Mouse (Mus musculus): ENCODE measurements around the gene Car4.

Car4 gene

DNA sequence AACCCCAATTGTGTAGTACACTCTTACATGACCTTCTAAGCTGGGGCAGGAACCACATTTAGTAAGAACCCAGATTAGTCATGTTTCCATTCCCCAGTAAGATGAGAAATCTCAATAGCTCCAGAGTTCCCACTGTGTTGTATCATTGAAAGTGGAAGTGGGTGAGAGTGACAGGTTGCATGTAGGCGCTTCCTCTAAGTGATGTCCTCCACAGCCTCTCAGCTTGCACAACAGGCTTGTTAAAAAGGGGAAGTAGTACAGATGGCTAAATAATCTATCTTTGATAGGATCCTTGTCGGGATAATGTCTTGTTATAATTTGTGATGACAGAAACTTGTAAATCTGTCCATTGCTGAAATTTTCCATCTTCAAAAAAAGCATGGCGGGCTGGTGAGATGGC, 46.0 kb downstream of the Car4 start:
- DNase-seq (ENCODE audit: low read depth, low spot score): peak; percentile 75

DNA sequence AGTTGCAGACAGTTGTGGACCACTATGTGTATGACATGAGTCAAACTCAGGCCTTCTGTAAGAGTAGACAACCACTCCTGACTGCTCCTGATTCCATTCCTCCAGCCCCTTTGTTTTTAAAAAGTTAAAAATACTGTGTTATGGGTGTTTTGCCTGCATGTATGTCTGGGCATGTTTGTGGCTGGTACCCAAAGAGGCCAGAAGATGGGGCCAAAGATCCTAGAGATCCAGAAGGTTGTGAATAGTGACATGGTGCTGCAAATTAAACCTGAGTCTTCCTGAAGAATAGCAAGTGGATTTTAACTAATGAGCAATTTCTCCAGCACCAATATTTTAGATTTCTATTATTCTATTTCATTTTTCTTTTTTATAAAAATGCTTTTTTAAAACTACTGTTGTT, 55.5 kb downstream of the Car4 start:
- peak; percentile 37 for DNase-seq (ENCODE audit: low read depth, low spot score)
